Mouse (Mus musculus): ENCODE data around the gene Syap1. TPM values are rescaled to one million over a fixed set of nuclear protein-coding genes. Genes with fewer than 3 reads are reported as not detected.
"Not testable (repeated sequence)": the region's sequence is repeated elsewhere in the genome, so short reads cannot be mapped to it uniquely, and the experiment has no call there.

Gene Syap1
- polyA plus RNA-seq (2012; rRNA removed): 50.7 and 54.2 TPM in 2 replicates

DNA sequence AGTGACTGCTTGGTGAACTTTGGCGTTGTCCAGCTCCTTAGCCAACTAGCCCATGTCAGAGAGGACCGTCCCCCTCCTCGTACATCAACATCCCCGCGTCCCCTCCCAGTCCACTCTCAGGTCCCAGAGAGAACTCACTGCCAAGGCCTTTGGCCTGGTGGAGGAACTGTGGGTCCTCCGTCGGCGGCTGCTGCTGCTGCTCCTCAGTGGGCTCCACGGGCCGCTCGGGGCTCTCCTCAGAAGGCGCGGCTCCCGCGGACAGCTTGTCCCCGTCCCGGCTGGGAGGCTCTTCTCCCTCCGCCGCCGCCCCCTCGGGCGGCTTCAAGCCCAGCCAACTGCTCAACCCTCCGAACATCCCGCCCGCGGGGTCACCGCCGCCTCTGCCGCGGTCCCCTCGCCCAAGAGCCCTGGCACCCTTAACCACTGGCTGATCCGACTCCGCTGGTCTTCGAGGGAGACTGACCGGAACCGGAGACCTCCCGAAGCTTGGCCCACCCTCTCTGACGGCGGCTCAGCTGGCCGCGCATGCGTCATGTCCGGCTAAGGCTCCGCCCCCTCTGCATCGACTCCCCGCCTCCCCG, at the start of gene Syap1:
TSS of gene Syap1 (minus strand) at position 517 of the 581 bp plus-strand sequence.
- peak; percentile 60 for DNase-seq (ENCODE audit: low spot score)

DNA sequence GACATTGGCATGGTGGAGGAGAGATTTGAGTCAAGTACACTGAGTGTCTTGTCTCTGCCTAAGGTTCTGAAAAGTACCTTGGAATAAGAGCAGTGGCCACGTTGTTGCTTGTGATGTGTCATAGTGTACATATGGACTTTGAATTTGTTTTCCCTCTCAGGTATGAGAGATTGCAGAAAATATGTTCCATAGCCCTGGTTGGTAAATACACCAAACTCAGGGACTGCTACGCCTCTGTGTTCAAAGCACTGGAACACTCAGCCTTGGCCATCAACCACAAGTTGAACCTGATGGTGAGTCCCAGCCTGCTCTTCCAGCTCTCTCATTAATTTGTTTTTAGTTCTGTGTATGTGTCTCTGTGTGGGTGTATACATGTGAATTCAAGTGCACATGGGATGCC, 43.2 kb upstream of the Syap1 start:
- no peak for DNase-seq (ENCODE audit: low spot score)

DNA sequence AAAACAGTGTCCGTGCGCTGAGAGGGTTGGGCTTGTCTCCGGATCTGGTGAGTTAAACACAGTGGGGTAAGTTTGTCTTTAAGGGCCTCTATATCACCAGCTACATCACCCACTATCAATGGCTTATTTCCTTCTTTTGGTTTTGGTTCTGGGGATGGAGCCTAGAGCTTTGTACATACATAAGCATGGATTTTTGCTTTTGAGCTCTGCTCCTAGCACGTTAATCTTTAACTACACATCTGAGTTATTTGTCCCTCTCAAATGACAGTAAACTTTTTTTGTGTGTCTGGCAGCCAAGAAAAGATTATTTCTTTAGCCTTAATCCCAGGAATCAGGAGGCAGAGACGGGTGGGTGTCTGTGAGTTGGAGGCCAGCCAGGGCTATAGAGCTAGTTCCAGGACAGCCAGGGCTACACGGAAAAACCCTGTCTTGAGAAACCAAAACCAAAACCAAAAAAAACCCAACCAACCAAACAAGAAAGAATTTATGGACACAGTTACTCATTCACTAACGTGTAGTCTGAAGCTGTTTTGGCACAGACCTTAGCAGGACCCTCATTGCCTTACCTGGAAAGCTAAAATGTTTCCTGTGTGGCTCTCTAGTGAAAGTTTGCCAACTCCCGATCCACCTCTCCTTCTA, 33.4 kb upstream of the Syap1 start:
- no peak for DNase-seq (ENCODE audit: low spot score)

DNA sequence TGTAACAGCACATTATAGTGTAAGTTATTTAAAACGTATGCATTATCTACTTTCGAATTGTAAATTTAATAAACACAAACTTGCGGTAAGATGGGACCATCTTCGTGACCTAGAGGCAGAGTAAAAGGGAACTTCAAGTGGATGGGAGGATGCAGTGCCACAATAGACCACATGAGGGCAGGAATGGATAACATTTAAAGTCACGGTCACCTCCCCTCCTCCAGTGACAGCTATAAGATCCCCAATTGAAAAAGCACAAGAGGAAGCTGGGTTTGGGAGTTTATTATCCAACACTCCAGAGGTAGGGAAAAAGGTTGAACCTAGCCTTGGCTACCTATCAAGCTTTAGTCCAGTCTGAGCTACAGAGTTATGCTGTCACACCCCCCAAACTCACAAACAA, 27.4 kb upstream of the Syap1 start:
- no peak for DNase-seq (ENCODE audit: low spot score)

DNA sequence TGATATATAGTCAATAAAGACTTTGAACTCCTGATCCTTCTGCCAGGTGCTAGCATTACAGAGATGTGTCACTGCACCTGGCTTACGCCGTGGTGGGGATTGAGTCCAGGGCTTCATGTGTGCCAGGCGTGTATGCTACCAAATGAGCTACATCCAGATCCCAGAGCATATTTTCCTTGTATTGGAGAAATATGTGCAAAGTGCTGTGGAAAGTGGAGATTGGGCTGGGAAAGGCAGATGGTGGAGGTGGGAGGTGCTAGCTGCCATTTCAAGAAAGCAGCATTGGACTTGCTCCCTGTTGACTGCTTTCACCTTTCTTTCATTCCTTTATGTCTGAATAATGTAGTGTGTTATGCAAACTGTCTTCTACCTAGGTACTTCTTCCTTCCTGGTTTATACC, 25.4 kb upstream of the Syap1 start:
- no peak for DNase-seq (ENCODE audit: low spot score)

DNA sequence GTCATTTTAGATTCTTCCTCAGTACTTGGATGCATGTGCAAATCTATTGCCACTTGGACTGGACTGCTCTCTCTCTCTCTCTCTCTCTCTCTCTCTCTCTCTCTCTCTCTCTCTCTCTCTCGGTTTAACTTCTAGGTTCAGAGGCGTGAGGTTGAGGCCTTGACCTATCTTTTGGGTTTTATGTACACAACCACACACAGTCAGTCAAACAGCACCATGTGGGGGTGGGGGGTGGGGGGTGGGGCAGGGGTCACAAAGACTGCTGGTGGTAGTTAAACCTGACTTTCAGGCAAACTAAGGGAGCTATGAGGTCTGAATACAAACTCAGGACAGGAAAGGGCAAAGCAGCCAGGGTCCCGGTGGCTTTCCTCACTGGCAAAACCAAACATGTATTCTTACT, 19.3 kb upstream of the Syap1 start:
- no peak for DNase-seq (ENCODE audit: low spot score)

DNA sequence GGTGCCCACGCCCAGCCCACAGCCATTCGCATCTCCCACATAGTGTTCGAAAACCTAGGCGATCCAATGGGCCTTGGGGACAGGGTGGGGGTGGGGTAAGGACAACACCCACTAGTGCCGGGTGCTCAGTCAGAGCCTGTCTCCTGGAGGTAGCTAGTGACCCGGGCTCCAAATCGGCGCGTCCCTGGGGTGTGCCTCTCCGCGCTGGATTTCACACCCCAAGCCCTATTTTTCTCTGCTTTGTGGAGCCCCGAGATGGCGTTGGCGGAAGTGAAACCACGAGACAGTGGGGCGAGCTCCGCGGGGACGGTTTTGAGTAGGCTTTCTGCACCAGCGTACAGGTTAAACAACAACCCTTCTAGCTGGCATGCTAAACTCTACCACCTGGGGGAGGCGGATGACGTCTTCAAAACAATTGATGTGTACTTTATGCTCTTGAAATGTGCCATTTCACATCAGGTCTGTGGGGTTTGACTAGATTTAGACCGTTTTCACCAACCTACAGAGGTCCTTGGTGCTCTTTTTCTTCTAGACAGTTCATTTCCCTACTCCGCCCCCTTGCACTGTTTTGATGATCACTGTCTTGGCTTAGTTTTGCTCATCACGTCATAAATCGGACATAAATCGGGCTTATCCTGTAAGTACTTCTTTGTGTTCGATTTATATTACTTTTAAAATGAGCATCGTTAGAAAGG, 13.9 kb upstream of the Syap1 start:
- DNase-seq (ENCODE audit: low spot score): peak; percentile 31

DNA sequence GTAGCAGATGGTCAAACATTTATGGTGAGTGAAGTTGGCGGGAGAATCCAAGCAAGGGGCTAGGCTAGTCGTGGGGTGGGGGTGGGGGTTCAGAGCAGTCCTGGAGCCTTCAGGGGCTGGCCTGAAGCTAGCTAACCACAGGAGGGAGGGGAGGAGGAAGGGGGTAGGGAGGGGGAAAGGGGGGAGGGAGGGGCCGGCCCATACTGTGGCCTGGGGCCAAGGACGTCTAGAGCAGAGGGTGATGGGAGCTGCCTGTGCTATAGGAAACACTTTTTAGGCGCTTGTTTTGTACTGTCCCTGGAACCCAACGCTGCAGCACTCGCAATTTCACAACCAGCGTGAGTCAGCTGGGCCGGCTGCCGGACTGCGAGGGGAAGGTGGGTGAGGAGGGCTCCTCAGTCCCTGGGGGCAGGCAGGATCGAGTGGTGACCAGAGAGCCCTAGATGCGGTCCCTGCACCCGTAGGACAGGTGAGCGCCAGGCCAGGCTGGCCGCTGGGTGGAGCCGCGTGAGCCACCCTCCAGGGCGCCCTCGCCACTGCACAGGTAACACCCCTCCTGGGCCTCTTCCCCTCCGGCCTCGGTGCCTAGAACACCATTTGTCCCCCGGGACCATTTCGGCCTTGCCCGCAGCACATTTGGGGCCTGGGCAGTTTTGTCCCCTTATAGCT, 13.3 kb upstream of the Syap1 start:
- peak; percentile 42 for DNase-seq (ENCODE audit: low spot score)

DNA sequence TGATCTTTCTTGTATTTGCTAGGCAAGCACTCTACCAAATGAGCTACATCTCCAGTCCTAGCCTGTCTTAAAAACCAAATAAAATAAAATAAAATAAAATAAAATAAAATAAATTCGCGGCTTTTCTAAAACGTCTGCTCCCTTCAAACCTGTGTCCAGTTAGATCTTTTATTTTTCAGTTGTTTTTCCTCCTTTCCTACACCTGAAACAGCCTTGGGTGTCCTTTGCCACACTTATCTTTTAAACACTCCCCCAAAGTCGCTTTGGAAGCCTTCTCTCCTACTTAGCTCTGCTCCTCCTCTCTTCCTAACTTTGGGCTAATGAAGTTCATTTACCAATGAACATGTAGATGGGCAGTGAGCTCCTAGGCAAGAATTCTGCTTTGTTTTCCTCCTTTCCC, 12.7 kb upstream of the Syap1 start, which contains the start of gene Ctps2:
TSS of gene Ctps2 (plus strand) at position 301 of the 400 bp plus-strand sequence.
- DNase-seq (ENCODE audit: low spot score): no peak

DNA sequence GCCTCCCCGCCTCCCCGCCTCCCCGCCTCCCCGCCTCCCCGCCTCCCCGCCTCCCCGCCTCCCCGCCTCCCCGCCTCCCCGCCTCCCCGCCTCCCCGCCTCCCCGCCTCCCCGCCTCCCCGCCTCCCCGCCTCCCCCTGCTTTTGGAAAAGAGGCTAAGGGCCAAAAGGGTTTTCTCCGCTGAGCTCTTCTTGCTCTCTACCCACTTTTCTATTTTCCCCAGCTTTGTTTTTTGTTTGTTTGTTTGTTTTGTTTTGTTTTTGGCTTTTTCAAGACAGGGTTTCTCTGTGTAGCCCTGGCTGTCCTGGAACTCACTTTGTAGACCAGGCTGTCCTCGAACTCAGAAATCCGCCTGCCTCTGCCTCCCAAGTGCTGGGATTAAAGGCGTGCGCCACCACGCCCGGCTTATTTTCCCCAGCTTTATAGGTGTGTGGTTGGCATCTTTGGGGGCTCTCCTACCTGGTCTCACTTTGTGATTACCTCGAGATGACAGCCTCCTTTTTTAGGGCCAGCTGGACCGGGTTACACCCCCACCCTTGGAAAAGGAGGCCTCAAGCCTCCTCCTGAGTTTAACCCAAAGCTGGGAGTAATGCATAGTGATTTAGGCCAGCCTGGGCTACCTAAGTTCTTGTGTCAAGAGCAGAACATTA, 452 bp upstream of the Syap1 start:
- not testable (repeated sequence) for DNase-seq (ENCODE audit: low spot score)

DNA sequence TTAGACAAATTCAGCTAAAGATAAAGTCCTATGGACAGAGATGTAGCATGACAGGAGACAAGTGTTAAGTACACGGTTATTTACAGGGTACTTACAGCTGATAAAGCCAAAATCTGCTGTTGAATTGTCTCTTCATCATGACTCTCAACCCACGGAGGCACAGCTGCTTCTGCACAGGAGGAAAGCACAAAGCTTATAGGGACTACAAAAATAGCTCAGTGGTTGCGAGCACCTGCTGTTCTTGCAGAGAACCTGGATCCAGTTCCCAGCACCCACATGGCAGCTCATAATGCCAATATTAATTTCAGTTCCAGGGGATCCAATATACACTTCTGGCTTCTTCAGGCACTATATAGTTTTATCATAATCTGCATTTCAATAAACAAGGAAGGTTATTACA, 10.0 kb downstream of the Syap1 start:
- no peak for DNase-seq (ENCODE audit: low spot score)

DNA sequence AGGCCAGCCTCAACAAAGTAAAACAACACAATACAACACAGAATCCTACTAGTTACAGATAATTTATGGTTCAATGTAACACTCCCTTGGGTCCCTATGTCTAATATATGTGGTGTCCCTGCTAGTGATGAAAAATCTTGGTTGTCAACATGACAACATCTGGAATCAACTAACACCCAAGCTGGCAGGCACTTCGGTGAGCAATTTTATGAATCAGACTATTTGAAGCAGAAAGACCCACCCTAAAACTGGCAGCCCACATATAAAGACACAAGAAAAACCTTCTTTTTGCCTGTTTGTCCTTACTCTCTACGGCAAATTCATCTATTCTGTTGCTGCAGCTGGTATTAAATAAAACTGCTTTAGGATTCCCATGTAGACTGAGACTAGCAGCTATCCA, 14.5 kb downstream of the Syap1 start:
- DNase-seq (ENCODE audit: low spot score): no peak

DNA sequence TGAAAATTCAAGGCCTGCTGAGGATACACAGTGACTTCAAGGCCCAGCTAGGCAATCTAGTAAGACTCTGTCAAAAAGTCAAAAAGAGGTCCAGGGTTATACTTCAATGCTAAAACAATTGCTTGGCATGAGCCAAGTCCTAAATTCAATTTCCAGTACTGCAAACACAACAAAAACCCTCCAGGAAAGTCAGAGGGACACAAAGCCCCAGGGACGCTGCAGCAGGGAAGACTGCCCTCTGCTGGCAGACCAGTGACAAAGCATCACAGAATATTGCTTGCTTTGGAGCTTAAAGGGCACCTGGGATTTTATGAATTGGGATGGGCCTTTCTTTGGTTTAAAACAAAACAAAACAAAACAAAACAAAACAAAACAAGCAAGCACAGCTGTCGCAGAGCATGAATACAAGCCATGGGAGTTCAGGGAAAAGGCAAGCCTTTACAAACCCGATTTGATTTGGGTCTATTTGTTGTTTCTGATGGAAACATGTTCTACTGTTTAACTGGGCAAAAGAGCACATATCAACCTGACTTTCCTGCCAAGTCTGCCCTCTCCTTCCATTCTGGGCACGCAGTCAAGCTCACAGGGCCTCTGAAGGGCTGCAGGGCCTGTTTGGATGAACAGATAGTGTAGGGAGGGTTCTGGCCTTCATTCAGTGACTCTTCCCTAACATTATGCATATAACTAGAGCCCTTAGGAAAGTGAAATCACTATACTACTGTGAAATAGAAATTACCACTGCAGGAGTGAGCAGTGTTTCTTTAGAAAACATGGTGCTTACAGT, 16.3 kb downstream of the Syap1 start:
- DNase-seq (ENCODE audit: low spot score): no peak

DNA sequence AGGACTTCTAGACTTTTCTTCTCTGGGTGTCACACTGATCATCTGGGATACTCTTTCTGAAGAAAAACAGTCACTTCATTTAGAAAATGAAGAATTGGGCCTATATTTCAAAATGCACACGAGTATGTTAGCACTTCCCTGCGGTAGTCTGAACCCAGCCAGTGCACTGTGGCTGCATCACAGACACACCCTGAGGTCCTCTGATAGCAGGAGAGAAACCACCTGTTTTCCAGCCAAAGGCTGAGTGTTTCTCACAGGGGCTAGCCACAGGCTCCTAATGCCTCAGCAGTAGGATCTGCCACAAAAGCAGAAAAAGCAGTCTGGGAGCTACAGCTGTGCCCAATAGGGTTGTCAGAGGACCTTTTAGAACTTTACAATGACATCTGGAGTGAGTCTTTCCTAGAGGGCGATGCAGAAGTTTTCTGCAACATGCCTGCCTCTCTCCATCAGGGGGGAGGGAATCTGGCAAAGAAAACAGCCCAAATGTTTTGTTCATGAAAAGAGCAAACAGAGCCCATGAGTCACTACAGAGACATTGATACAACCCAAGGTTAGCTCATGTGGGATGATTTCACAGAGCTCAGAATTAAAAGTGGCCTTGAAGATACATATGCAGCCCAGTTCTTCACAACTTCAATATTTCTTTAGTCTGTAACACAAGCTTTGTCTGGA, 19.8 kb downstream of the Syap1 start:
- no peak for DNase-seq (ENCODE audit: low spot score)

DNA sequence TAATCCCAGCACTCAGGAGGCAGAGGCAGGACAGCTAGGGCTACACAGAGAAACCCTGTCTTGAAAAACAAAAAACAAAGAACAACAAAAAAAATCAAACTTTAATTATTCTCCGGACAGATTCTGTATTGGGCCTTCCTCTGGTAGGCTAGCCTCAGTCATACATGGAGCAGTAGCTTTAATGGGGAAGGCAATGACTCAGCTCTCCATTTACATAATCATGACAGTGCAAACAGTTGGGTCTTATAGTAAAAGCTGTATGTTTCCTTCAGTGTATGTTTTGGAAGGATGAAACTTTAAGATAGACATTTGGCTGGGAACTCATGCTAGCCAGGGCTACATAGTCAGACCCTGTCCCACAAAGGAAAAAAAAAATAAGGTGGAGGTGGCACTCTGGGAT, 39.6 kb downstream of the Syap1 start:
- DNase-seq (ENCODE audit: low spot score): no peak

DNA sequence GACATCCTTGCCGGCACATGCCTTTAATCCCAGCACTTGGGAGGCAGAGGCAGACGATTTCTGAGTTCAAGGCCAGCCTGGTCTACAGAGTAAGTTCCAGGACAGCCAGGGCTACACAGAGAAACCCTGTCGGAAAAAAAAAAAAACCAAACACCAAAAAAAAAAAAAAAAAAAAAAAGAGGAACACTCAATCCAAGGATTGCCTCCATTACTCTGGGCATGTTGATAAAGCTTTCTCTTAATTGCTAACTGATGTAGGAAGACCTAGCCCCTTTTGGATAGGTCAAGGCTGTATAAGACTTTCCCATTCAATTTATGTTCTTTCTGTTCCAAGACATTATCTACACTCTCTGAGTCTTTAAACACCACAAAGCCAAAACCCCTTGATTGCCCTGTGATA, 42.7 kb downstream of the Syap1 start:
- no peak for DNase-seq (ENCODE audit: low spot score)

DNA sequence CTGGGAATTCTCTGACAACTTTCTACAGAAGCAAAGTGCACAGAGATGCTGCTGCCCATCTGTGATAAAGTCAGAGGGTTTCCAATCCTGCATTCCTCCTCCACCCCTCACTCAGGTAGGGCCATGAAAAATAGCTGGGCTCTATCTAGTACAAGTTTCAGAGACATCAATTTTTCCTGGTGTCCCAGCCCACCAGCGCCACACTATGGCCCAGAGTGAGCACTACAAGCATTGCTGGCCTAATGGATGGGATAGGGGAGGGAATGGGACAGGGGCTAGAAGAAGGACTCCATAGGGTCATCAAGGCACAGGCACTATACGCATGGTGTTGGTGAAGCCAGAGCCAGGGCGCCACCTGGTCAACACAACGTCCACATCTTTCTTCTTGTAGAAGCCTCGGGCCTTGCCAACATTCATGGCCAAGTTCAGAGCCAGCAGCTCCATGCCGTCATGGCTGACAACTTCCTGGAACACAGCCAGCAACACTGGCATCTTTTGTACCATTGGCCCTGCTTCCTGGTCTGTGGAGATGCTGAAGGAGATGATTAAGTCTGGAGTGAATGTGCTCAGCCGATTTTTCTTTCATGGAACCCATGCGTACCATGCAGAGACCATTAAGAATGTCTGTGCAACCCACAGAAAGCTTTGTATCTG, 43.7 kb downstream of the Syap1 start:
- no peak for DNase-seq (ENCODE audit: low spot score)

DNA sequence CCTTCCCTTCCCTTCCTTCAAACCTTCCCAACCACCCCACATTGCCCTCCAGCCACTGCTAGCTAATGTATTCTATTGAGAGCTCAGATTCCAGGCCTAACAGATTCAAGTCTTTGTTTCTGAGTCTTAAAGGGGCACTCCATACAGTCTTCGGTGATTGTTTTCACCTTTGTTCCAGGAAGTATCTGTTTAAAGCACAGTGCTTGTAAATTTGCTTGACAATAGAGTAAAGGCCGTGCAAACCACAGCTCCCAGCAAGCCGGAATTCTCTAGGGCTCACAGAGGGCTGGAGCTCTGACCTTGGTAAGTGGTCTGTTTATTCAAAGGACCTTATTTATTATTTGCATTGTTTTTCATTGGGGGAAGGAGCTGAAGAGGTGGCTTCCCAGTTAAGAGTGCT, 56.1 kb downstream of the Syap1 start:
- no peak for DNase-seq (ENCODE audit: low spot score)

DNA sequence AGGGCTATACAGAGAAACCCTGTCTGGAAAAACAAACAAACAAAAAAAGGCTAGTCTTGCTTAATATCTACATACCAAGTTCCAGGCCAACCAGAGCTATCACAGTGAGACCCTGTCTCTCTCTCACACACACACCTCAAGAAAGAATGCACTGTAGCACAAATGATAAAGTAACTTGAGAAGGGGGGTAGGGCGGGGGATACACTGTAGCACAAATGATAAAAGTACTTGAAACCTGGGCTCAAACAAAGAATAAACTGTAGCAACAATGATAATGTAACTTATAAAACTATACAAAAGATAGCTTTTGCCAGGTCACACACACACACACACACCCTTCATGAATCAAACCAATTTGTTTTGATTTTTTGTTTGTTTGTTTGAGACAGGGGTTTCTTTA, 56.7 kb downstream of the Syap1 start:
- DNase-seq (ENCODE audit: low spot score): no peak

DNA sequence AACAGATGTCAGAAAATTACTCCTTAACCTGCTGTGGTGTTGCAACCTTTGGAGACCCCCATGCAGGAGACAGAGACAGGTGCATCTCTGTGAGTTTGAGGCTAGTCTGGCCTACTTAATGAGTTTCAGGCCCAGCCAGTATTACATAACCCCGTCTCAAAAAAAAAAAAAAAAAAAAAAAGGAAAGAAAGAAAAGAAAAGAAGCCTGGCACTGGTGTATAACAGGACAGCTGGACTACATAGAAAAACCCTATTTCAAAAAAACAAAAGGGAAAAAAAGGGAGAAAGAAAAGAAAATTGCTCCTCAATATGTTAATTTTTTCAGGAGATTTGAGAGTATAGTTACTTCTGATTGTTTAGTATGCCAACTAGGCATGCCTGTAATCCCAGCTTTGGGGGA, 57.2 kb downstream of the Syap1 start:
- no peak for DNase-seq (ENCODE audit: low spot score)

Measured in urinary bladder, adult 2 months (tissue).